ENCODE assay signal across 22 mouse cellular contexts in the genomic region with DNA sequence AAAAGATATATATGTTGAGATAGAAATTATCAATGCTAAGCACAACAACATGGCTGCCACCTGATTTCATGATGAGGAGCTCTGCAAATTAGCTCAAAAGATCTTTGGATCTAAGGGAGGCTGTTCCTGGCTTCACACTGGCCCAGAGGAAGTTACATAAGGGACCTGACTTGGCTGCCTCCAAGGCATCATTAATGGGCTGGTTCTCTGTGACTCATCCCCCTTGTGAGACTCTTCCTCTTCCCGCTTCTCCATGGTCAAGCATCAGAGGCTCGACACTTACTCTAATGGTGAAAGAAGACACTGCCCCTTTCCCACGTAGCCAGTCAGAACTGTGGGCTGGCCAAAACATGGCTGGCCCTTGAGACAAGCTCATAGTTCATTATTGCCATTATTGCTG. TPM values are rescaled to one million over a fixed set of nuclear protein-coding genes. Genes with fewer than 3 reads are reported as not detected.
"Had no signal": no experiment of that assay in that cellular context is flagged by ENCODE, and none has a peak within 500 bp of the region (broad histone marks: within the 10 kb centered on the region; RNA-seq: fewer than 3 reads in every experiment).

No protein-coding gene starts in this region.

- H3K9me3 ChIP-seq: limb, embryonic 10.5 days; midbrain, embryonic 15.5 days; neural tube, embryonic 12.5 days had no signal

- H3K4me3 ChIP-seq: limb, embryonic 10.5 days; midbrain, embryonic 15.5 days; neural tube, embryonic 12.5 days had no signal

- H3K27ac ChIP-seq: limb, embryonic 10.5 days; midbrain, embryonic 15.5 days; neural tube, embryonic 12.5 days had no signal

- H3K4me1 ChIP-seq: midbrain, embryonic 15.5 days; neural tube, embryonic 12.5 days had no signal

- ATAC-seq: midbrain, embryonic 15.5 days had no signal

- H3K27me3 ChIP-seq: midbrain, embryonic 15.5 days; neural tube, embryonic 12.5 days had no signal

- DNase-seq: kidney, adult 8-10 months; kidney, postnatal 25 days; lung, embryonic 14.5 days; retina, postnatal 1 day; right cerebral cortex, postnatal 4 days; thymus, postnatal 36 days had no signal

- H3K36me3 ChIP-seq: limb, embryonic 10.5 days; midbrain, embryonic 15.5 days had no signal

RNA-seq across cellular contexts. Expression of gene Gm21954, which starts 20.1 kb away (rescaled TPM):
- total RNA-seq: layer of hippocampus, postnatal 10 days; left cerebral cortex, postnatal 14 days; megakaryocyte, adult 5-6 weeks; monocyte, adult 5-6 weeks; neutrophil, adult 5-6 weeks had no signal
- polyA plus RNA-seq: kidney, embryonic 16.5 days; limb, embryonic 10.5 days; limb, embryonic 14.5 days; liver, embryonic 11.5 days; liver, embryonic 16.5 days; lung, embryonic 14.5 days; midbrain, embryonic 11.5 days; midbrain, embryonic 15.5 days; neural tube, embryonic 12.5 days; spleen, adult 2 months; stomach, embryonic 16.5 days; thymus, postnatal 0 days had no signal
